Comparison of ENCODE assay signal across 26 mouse cellular contexts in genomic region chr7:111455541-111455940, GRCm38 (mm10).
"Had no signal": no experiment of that assay in that cellular context is flagged by ENCODE, and none has a peak within 500 bp of the region (broad histone marks: within the 10 kb centered on the region; RNA-seq: fewer than 3 reads in every experiment).

No protein-coding gene starts in this region.

- H3K4me3 ChIP-seq: heart, embryonic 10.5 days; heart, embryonic 13.5 days; heart, embryonic 15.5 days; hindbrain, embryonic 13.5 days; hindbrain, embryonic 15.5 days; kidney, embryonic 15.5 days; limb, embryonic 13.5 days; limb, embryonic 15.5 days; liver, embryonic 12.5 days had no signal

- H3K4me1 ChIP-seq: liver, embryonic 12.5 days had no signal

- H3K36me3 ChIP-seq: heart, embryonic 10.5 days; heart, embryonic 13.5 days; heart, embryonic 15.5 days; hindbrain, embryonic 13.5 days; hindbrain, embryonic 15.5 days; kidney, embryonic 15.5 days; limb, embryonic 13.5 days; limb, embryonic 15.5 days; liver, embryonic 12.5 days had no signal

- H3K27ac ChIP-seq: heart, embryonic 10.5 days; heart, embryonic 13.5 days; heart, embryonic 15.5 days; hindbrain, embryonic 13.5 days; hindbrain, embryonic 15.5 days; hindbrain, postnatal 0 days; kidney, embryonic 15.5 days; kidney, postnatal 0 days; limb, embryonic 13.5 days; limb, embryonic 15.5 days; liver, embryonic 12.5 days; liver, embryonic 14.5 days had no signal

- H3K27me3 ChIP-seq: heart, embryonic 13.5 days; heart, embryonic 15.5 days; hindbrain, embryonic 13.5 days; hindbrain, embryonic 15.5 days; kidney, embryonic 15.5 days; limb, embryonic 13.5 days; limb, embryonic 15.5 days had no signal

- DNase-seq: gastrocnemius, postnatal 14 days; gastrocnemius, postnatal 36 days; heart, adult 18-20 months; heart, postnatal 14 days; heart, postnatal 36 days; kidney, adult 11 months; kidney, adult 2 months; kidney, adult 9 months; kidney, postnatal 14 days; kidney, postnatal 4 days; layer of hippocampus, adult 9-11 months; layer of hippocampus, postnatal 36 days; left cerebral cortex, postnatal 4 days had no signal

- ATAC-seq: hindbrain, postnatal 0 days; intestine, embryonic 16.5 days; liver, embryonic 12.5 days had no signal
